Mouse (Mus musculus) embryonic facial prominence, embryonic 12.5 days (tissue): ENCODE data around the gene Cldn11. TPM values are rescaled to one million over a fixed set of nuclear protein-coding genes. Genes with fewer than 3 reads are reported as not detected.

Source experiments
- ATAC-seq: fragments of 200-750 bp; cut with Nextera tagmentation; 2 replicates; pipeline ENCODE4 v1.8.0; 2017; ENCODE audit not compliant: insufficient number of reproducible peaks, insufficient read depth, low FRiP score, low TSS enrichment
- H3K27ac ChIP-seq: fragments of 300-500 bp; sonication (generic); 2 replicates; pipeline ENCODE4 v1.5.1; 2016; ENCODE audit warnings: mild to moderate bottlenecking
- H3K27me3 ChIP-seq: fragments of 300-500 bp; sonication (generic); 2 replicates; pipeline ENCODE4 v1.6.1; 2016; ENCODE audit warnings: mild to moderate bottlenecking, moderate library complexity
- H3K36me3 ChIP-seq: fragments of 300-500 bp; sonication (generic); 2 replicates; pipeline ENCODE4 v1.6.1; 2016; ENCODE audit warnings: mild to moderate bottlenecking
- H3K4me1 ChIP-seq: fragments of 300-500 bp; sonication (generic); 2 replicates; pipeline ENCODE4 v1.6.1; 2016
- H3K4me2 ChIP-seq: fragments of 300-500 bp; sonication (generic); replicated peaks from 2 replicates; pipeline ENCODE4 v1.6.1; 2016; ENCODE audit warnings: mild to moderate bottlenecking, moderate library complexity
- H3K4me3 ChIP-seq: fragments of 300-500 bp; sonication (generic); 2 replicates; pipeline ENCODE4 v1.5.1; 2016; ENCODE audit warnings: mild to moderate bottlenecking
- H3K9ac ChIP-seq: fragments of 300-500 bp; sonication (generic); 2 replicates; pipeline ENCODE4 v1.6.1; 2016; ENCODE audit warnings: mild to moderate bottlenecking, moderate library complexity
- H3K9me3 ChIP-seq: fragments of 300-500 bp; sonication (generic); 2 replicates; pipeline ENCODE4 v1.6.1; 2016; ENCODE audit warnings: mild to moderate bottlenecking, moderate library complexity
- WGBS: fragments of 180-500 bp; shearing (Covaris S2); methylation state at CpG from one replicate; pipeline ENCODE4 v1.1.7; 2016; 5-methylcytosine and 5-hydroxymethylcytosine counted together
- polyA plus RNA-seq: library from polyadenylated mRNA; unstranded; fragments of >200 nt; fragmentation: Nextera tagmentation; extraction: Ambion mirVana; gene quantifications from 2 replicates; pipeline ENCODE4 v1.2.1, GENCODE M21; 2016

The Cldn11 gene
- polyA plus RNA-seq, 1 experiment from 2014 or later, result 38.7 TPM

DNA sequence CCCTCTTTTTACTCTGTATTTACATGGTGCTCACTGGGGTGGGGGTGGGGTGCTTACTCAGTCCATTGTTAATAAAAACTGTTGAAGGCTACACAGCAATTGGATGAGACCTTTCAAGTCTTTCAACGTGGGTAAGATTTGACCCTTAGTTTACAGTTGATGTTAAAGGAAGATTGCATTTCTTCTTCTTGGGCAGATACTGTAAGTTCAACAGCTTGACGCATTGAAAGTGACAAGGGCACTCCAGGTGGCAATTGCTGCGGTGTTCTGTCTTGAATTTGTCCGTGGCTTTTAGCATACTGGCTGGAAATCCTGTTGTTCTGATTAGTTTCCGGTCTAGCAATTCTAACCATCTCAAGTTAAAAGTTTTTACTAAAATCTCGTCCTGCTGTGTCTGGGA is 11.6 kb downstream of the Cldn11 start:
- H3K9me3 ChIP-seq, result no peaks in the 10 kb centered on the region
- ATAC-seq, result no peak
- WGBS, result 22% methylated on average over 6 of the region's 6 CpGs
- H3K4me1 ChIP-seq, result peaks cover 6% of the 10 kb centered on the region; the same call in 1 of the 2 replicates
- no peaks in the 10 kb centered on the region for H3K27me3 ChIP-seq
- no peak overlapping the region for H3K4me3 ChIP-seq
- no peak overlapping the region for H3K27ac ChIP-seq
- no peaks in the 10 kb centered on the region for H3K36me3 ChIP-seq
- no peak overlapping the region for H3K4me2 ChIP-seq
- H3K9ac ChIP-seq, result no peak overlapping the region

DNA sequence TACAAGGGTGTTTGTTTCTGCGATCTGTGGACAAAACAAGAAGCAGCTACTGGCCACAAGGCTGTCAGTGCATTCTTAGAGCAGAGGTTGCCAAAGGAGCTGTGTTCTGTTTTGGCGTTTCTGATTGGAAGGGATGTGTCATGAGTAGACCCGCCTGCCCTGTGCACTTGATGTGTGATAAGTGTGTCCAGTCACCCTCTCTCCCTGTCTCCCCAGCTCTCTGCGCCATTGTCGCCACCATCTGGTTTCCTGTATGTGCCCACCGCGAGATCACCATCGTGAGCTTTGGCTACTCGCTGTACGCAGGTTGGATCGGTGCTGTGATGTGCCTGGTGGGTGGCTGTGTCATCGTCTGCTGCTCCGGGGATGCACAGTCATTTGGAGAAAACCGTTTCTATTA is 13.1 kb downstream of the Cldn11 start:
- Histone ChIP-seq H3K4me1 (peaks cover 11% of the 10 kb centered on the region; the same call in 1 of the 2 replicates), H3K9me3 (no peaks in the 10 kb centered on the region), H3K27ac (no peak overlapping the region), H3K4me2 (no peak overlapping the region), H3K4me3 (no peak overlapping the region), H3K36me3 (no peaks in the 10 kb centered on the region), H3K9ac (no peak overlapping the region), H3K27me3 (no peaks in the 10 kb centered on the region)
- WGBS, result 91% methylated on average over 14 of the region's 14 CpGs
- no peak for ATAC-seq

DNA sequence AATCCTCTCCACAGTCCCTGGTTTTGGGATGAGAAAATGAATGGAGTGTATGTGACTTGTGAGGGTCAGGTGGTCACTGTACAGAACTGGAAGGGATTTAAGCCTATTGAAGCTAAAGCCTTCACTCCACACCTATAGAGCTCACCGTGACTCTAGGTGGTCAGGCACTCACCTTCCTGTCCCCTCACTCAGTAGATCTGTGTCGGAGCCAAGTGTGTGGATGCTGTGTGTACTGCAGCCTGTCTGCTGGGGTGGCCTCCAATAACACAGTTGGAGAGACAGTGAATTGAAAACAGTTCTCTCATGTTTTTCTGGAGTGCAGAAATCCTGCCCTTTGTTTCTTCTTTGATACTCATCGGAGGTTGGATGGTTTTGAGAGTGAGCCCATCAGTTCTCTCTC is 16.1 kb downstream of the Cldn11 start:
- Histone ChIP-seq H3K27me3 (no peaks in the 10 kb centered on the region), H3K9me3 (no peaks in the 10 kb centered on the region), H3K4me1 (peaks cover 11% of the 10 kb centered on the region; the same call in 1 of the 2 replicates), H3K4me2 (no peak overlapping the region), H3K9ac (no peak overlapping the region), H3K36me3 (no peaks in the 10 kb centered on the region), H3K4me3 (no peak overlapping the region), H3K27ac (no peak overlapping the region)
- 55% methylated on average over 3 of the region's 3 CpGs for WGBS
- ATAC-seq, result no peak

DNA sequence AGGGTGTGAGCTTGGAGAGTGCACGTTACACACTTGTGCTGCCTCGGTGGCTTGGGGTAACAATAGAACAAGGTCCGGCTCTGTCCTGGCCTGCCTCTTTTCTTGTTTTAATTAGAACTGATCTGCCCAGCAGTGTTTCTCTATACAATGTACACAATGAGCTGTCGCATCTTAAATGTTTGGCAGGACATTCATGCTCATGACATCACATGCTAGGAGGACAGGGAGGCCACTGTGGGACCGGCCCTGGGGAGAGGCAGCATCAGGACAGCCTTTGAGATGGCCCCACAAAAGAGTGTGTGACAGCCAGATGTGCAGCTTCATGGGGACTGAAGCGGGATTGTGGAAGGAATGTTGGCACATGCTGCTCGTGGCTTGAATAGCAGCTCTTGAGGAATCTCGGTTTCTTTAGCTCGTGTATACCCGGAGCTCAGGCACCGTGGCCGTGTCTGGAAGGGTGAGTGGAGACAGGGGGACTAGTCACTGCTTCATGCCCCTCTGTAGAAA is 16.7 kb downstream of the Cldn11 start:
- Histone ChIP-seq H3K9me3 (no peaks in the 10 kb centered on the region), H3K27me3 (no peaks in the 10 kb centered on the region), H3K4me2 (no peak overlapping the region), H3K36me3 (no peaks in the 10 kb centered on the region), H3K9ac (no peak overlapping the region), H3K27ac (no peak overlapping the region), H3K4me1 (peaks cover 8% of the 10 kb centered on the region; the same call in 1 of the 2 replicates), H3K4me3 (no peak overlapping the region)
- ATAC-seq, result peak; percentile 13; the same call in 1 of the 2 replicates
- WGBS, result 49% methylated on average over 12 of the region's 12 CpGs

DNA sequence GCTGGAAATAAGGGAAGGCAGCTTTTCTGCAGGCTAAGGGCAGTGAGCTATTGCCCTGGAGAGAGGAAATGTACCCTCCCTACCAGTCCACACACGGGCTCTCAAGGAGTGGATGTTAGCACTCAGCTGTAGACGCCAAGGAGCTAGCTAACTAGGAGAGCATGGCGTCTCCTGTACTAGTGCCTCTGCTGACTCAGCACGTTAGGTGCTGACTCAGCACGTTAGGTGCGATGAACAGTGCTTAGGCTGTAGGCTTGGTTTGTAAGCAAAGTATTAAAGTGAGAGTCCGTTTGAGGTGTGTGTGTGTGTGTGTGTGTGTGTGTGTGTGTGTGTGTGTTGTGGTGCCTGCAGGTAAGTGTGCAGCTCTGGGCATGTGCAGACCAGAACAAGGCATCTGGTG is 40.6 kb downstream of the Cldn11 start:
- ATAC-seq, result no peak
- 87% methylated on average over 7 of the region's 7 CpGs for WGBS

DNA sequence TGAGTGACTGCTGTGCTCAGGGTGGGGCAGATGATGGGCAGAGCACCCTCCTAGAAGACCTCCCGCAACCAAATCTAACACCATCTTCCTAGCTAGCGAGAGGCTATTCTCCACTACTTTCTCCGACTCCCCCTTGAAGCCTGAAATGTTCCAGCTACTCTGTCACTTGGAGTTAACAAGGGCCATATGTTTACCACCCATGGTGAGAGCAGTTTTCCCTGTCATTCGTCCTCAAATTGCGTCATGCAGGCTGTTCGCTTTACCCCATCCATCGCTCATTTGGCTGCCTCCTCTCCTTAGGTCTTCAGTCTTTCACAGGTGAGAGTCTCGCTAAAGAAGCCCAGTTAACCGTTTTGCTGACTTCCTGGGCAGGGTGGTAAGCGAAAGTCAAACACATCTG is 41.7 kb downstream of the Cldn11 start:
- H3K4me2 ChIP-seq, result no peak overlapping the region; the same call in 1 of the 2 replicates

More for the DNA sequence above, 40.6 kb downstream of the Cldn11 start:
- H3K36me3 ChIP-seq, result no peaks in the 10 kb centered on the region
- H3K9ac ChIP-seq, result no peak overlapping the region
- H3K9me3 ChIP-seq, result no peaks in the 10 kb centered on the region
- H3K4me2 ChIP-seq, result no peak overlapping the region
- no peaks in the 10 kb centered on the region for H3K27me3 ChIP-seq
- no peak overlapping the region for H3K27ac ChIP-seq
- H3K4me1 ChIP-seq, result peaks cover 7% of the 10 kb centered on the region
- no peak overlapping the region for H3K4me3 ChIP-seq

DNA sequence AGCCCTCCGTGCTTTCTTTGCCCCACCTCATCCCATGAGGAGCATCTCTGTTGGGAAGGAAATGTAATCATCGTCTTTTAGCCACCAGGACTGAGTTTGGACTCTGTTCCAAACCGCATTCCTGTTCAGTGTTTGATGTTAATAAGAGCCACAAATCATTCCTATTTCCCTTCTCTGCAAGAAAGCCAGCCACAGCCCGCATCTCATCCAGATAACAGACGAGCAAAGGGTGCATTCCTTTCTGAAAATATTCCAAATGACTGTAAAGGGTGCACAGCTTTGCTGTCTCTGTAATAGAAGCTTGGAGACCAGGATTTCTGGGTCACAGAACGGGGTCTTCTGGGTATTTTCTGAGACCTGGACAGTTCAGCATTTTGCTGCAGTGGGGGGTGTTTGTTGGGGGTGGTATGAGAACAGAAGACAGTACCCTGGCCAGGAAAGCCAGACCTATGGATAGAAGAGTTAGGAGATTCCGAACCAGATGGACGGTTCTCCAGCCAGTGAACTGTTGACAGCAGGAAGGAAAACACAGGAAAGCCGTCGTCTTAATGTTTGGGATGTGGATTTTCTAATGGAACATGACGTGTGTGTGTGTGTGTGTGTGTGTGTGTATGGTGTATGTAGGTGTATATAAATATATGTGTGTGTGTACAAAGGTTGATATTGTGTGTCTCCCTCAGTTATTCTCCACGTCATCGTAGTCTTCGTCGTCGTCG is 49.6 kb downstream of the Cldn11 start:
- no peaks in the 10 kb centered on the region for H3K27me3 ChIP-seq
- 71% methylated on average over 17 of the region's 17 CpGs for WGBS
- H3K36me3 ChIP-seq, result no peaks in the 10 kb centered on the region
- H3K9me3 ChIP-seq, result no peaks in the 10 kb centered on the region
- H3K27ac ChIP-seq, result 0 out of 2 replicates have a peak overlapping the region, but pooled peaks have one; percentile 12
- H3K9ac ChIP-seq, result no peak overlapping the region
- no peaks in the 10 kb centered on the region for H3K4me1 ChIP-seq
- H3K4me3 ChIP-seq, result no peak overlapping the region
- ATAC-seq, result no peak
- H3K4me2 ChIP-seq, result no peak overlapping the region

More for the DNA sequence above, 41.7 kb downstream of the Cldn11 start:
- Histone ChIP-seq H3K27ac (no peak overlapping the region; the same call in 1 of the 2 replicates), H3K27me3 (no peaks in the 10 kb centered on the region), H3K9me3 (no peaks in the 10 kb centered on the region), H3K4me3 (no peak overlapping the region), H3K36me3 (no peaks in the 10 kb centered on the region), H3K9ac (no peak overlapping the region), H3K4me1 (peaks cover 7% of the 10 kb centered on the region)
- ATAC-seq, result 0 out of 2 replicates have a peak, but pooled peaks have one; percentile 10
- WGBS, result 31% methylated on average over 10 of the region's 10 CpGs

DNA sequence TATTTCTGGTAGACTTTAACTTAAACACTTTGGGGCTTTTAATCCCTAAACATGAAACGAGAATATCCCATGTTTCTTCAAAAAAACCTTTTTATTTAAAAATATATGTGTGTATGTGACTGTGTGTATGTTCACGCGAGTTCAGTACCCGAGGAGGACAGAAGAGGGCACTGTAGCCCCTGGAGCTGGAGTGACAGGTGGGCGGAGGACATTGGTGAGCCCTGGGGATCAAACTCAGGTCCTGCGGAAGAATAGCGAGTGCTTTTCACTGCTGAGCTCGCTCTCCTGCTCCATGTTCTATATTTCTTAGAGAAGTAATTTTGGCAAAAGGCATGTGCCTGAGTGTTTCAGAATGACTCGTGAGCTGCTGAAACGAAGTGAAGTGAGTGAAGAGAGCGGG is 54.2 kb downstream of the Cldn11 start:
- Histone ChIP-seq H3K36me3 (no peaks in the 10 kb centered on the region), H3K27me3 (no peaks in the 10 kb centered on the region), H3K27ac (no peak overlapping the region), H3K9ac (no peak overlapping the region), H3K4me1 (peaks cover 14% of the 10 kb centered on the region), H3K9me3 (no peaks in the 10 kb centered on the region), H3K4me3 (no peak overlapping the region), H3K4me2 (no peak overlapping the region)
- 94% methylated on average over 11 of the region's 11 CpGs for WGBS
- no peak for ATAC-seq

DNA sequence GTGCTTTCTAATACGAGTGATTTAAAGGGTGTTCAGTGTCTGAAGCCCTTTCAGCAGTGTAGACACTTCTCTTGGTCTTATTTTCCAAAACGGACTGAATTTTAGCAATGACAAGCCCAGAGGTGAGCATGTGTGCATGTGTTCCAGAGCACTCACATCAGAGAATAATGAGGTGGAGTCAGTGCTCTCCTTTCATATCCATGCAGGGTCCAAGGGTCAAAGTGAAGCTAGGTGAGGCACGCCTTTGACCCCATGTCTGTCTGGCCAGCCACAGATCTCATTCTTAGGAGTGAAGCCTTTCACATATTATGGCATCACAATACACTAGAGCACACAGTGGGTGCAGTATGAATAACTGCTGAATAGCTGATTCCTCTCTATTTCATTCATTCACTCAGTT is 55.4 kb downstream of the Cldn11 start:
- H3K27ac ChIP-seq, result no peak overlapping the region
- H3K9ac ChIP-seq, result no peak overlapping the region
- H3K4me3 ChIP-seq, result no peak overlapping the region
- no peaks in the 10 kb centered on the region for H3K36me3 ChIP-seq
- H3K4me1 ChIP-seq, result peaks cover 19% of the 10 kb centered on the region
- no peaks in the 10 kb centered on the region for H3K9me3 ChIP-seq
- ATAC-seq, result no peak
- WGBS, result 90% methylated on average over 3 of the region's 3 CpGs
- H3K4me2 ChIP-seq, result no peak overlapping the region
- H3K27me3 ChIP-seq, result no peaks in the 10 kb centered on the region

DNA sequence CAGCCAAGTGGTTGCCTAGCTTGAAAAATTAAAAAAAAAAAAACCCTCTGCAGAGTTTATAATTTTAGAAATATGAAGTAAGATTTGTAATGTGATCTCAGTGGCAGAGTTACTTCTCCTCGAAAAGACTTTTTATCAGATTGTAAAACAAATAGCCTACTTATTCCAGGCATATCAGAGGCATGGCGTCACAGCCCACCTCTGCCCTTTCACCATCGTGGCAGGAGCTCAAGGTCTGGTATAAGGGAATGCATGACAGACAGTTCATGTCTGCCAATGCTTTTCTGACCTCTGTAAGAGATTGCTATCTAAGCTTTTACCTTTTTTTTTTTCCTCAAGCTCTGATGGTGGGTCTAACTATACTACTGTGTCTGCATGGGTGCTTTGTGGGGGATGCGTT is 58.3 kb downstream of the Cldn11 start:
- no peak overlapping the region for H3K9ac ChIP-seq
- H3K36me3 ChIP-seq, result no peaks in the 10 kb centered on the region
- H3K4me3 ChIP-seq, result no peak overlapping the region
- H3K4me1 ChIP-seq, result peaks cover 30% of the 10 kb centered on the region
- no peak overlapping the region for H3K4me2 ChIP-seq
- peak overlapping the region; percentile 67 for H3K27ac ChIP-seq
- ATAC-seq, result no peak
- no peaks in the 10 kb centered on the region for H3K27me3 ChIP-seq
- no peaks in the 10 kb centered on the region for H3K9me3 ChIP-seq
- 28% methylated on average over 4 of the region's 4 CpGs for WGBS

DNA sequence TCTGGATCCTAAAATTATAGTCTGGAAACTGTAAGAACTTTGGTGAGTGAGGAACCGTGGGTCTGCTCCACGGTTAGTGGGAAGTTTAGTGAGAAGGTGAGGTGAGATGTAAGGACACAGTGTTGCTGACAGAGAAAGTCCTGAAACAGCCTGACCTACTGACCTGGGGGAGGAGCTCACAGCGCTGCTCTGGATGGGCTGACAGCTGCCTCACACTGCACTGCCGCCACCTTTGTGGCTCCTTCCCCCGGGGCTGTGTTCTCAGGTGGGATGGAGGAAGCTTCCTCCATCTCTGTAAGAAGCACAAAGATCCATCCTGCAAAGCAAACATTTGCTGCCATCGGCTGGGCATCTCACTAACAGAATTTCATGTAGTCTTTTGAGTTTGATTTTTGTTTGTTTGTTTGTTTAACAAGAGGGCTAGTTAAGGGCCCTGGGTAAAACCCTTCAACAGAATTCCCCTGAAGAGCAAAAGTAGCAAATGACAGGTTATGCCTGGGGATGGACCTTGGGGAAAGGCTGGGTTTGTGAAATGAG is 58.8 kb downstream of the Cldn11 start:
- 8% methylated on average over 6 of the region's 6 CpGs for WGBS
- peaks cover 35% of the 10 kb centered on the region for H3K4me1 ChIP-seq
- no peaks in the 10 kb centered on the region for H3K9me3 ChIP-seq
- H3K4me3 ChIP-seq, result no peak overlapping the region
- no peaks in the 10 kb centered on the region for H3K36me3 ChIP-seq
- ATAC-seq, result no peak
- H3K4me2 ChIP-seq, result peak overlapping the region; percentile 38
- no peak overlapping the region for H3K9ac ChIP-seq
- H3K27ac ChIP-seq, result peak overlapping the region; percentile 47
- no peaks in the 10 kb centered on the region for H3K27me3 ChIP-seq

DNA sequence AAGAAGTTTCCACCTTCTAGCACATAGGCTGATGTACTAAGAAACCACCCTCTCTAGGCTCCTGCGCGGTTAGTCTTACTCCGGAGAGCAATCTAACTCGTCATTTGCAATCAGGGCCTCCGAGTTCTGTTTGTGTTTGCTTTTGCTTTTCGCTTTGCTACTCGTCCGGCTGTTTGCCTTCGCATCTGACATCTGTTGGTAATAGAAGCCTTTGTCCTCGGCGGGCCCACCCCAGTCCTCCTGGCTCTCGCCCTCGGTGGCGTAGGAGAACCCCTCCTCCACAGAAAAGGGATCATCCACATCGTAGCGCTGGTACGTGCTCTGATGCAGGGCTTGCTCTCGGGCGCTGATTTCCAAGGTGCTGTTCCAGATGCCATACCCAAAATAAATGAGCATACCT is 59.3 kb downstream of the Cldn11 start:
- Histone ChIP-seq H3K36me3 (no peaks in the 10 kb centered on the region), H3K4me2 (peak overlapping the region; percentile 38), H3K9me3 (no peaks in the 10 kb centered on the region), H3K27ac (peak overlapping the region; percentile 47), H3K4me1 (peaks cover 38% of the 10 kb centered on the region), H3K27me3 (no peaks in the 10 kb centered on the region), H3K9ac (peak overlapping the region; percentile 10; the same call in 1 of the 2 replicates), H3K4me3 (no peak overlapping the region)
- WGBS, result 3% methylated on average over 19 of the region's 19 CpGs
- no peak for ATAC-seq
